In genomic region chr9:65579781-65580371, GRCm38 (mm10) we compare ENCODE assay signal across 8 mouse cellular contexts. TPM values are rescaled to one million over a fixed set of nuclear protein-coding genes. Genes with fewer than 3 reads are reported as not detected.
DNase-seq lines count a peak whose midpoint lies in the region; ATAC-seq and TF ChIP-seq lines count a peak whose summit lies in the region.

Gene Plekho2 (minus strand): TSS chr9:65580040.

- ATAC-seq in hematopoietic stem cell, adult 5-6 weeks (replicated peaks in 1 of 2; ENCODE audit: insufficient read depth in 1 of 2, low FRiP score in 2 of 2, low TSS enrichment in 1 of 2, low read depth in 1 of 2, poor library complexity in 2 of 2, severe bottlenecking in 2 of 2), result peak; percentile 64 to 65

- DNase-seq in MEL-GATA-1-ER (ENCODE audit: extremely low read depth, low read depth), result peak; percentile 89
- DNase-seq in cerebellum, adult 2 months, result peak; percentile 73 to 80
- peak; percentile 97 for DNase-seq in forelimb bud, embryonic 11.5 days (ENCODE audit: low read depth, low spot score)
- DNase-seq in layer of hippocampus, postnatal 10 days (ENCODE audit: low spot score in 2 of 2), result peak; percentile 81 to 88
- peak; percentile 96 for DNase-seq in lung, postnatal 10 days
- peak; percentile 92 for DNase-seq in ovary, postnatal 36 days (ENCODE audit: low spot score)
- DNase-seq in thymus, postnatal 25 days, result peak; percentile 94

- TF ChIP-seq CTCF in cerebellum, adult 2 months (IDR thresholded peaks at IDR 0.05; ENCODE audit: borderline replicate concordance, insufficient read depth, low read depth, low read length), result no peak

- no peaks in the 10 kb centered on the region; the same call in 1 of the 2 replicates for H3K4me1 ChIP-seq in cerebellum, adult 2 months (ENCODE audit: control insufficient read depth, insufficient read depth, low read length)

- 0 out of 2 replicates have a peak, but pooled peaks have one; percentile 18 for TF ChIP-seq POLR2A in cerebellum, adult 2 months (IDR thresholded peaks at IDR 0.05; ENCODE audit: borderline replicate concordance, insufficient read depth, low read length)

- 1% methylated on average over 44 of the region's 45 CpGs for whole genome bisulfite sequencing in cerebellum, adult 2 months

- no peaks in the 10 kb centered on the region for H3K27me3 ChIP-seq in cerebellum, adult 2 months (ENCODE audit: control insufficient read depth, insufficient read depth, low read length)

- no peak within 1 kb of the TSS for H3K27ac ChIP-seq in cerebellum, adult 2 months (ENCODE audit: insufficient read depth, low read length)

- peak within 1 kb of the TSS; percentile 65 for H3K4me3 ChIP-seq in cerebellum, adult 2 months (replicated peaks; ENCODE audit: insufficient read depth, low read depth, low read length)

RNA-seq across cellular contexts. Expression of gene Plekho2, which starts in this region (rescaled TPM):
- 27.3 and 28.5 TPM in 2 replicates for polyA plus RNA-seq in cerebellum, adult 2 months (2012; rRNA removed)
- total RNA-seq in hematopoietic stem cell, adult 5-6 weeks (2017), result 41.1 and 42.4 TPM in 2 replicates
- 1 to 10 TPM; 5.6 to 8.4 TPM for total RNA-seq in layer of hippocampus, postnatal 10 days (2021)
